Mouse (Mus musculus) liver, postnatal 0 days (tissue): Measurements from ENCODE around the gene Edil3. TPM values are rescaled to one million over a fixed set of nuclear protein-coding genes. Genes with fewer than 3 reads are reported as not detected.

Source experiments
- ATAC-seq: fragments of 200-750 bp; cut with Nextera tagmentation; 2 replicates; pipeline ENCODE4 v1.8.0; 2017; ENCODE audit warnings: mild to moderate bottlenecking, moderate library complexity
- DNase-seq: peaks from one replicate; pipeline ENCODE4 v3.0.0-alpha.2; 2016
- H3K27ac ChIP-seq: fragments of 300-500 bp; sonication (generic); 2 replicates; pipeline ENCODE4 v1.5.1; 2014; ENCODE audit warnings: antibody characterized with exemption, moderate library complexity, mild to moderate bottlenecking, low read depth
- H3K27me3 ChIP-seq: fragments of 300-500 bp; sonication (generic); 2 replicates; pipeline ENCODE4 v1.6.1; 2014; ENCODE audit warnings: low read length, control low read depth, mixed read lengths; ENCODE audit not compliant: insufficient read depth
- H3K36me3 ChIP-seq: fragments of 300-500 bp; sonication (generic); replicated peaks from 2 replicates; pipeline ENCODE4 v1.6.1; 2014; ENCODE audit warnings: mild to moderate bottlenecking, control low read depth, low read length, moderate library complexity, mixed read lengths; ENCODE audit not compliant: insufficient read depth
- H3K4me1 ChIP-seq: fragments of 300-500 bp; sonication (generic); 2 replicates; pipeline ENCODE4 v1.6.1; 2014; ENCODE audit warnings: antibody characterized with exemption, mild to moderate bottlenecking, control low read depth; ENCODE audit not compliant: insufficient read depth
- H3K4me2 ChIP-seq: fragments of 300-500 bp; sonication (generic); 2 replicates; pipeline ENCODE4 v1.6.1; 2014; ENCODE audit warnings: low read depth, mild to moderate bottlenecking, low read length, moderate library complexity, mixed read lengths
- H3K4me3 ChIP-seq: fragments of 300-500 bp; sonication (generic); 2 replicates; pipeline ENCODE4 v1.5.1; 2014; ENCODE audit warnings: low read depth, low read length
- H3K9ac ChIP-seq: fragments of 300-500 bp; sonication (generic); replicated peaks from 2 replicates; pipeline ENCODE4 v1.6.1; 2014; ENCODE audit warnings: mild to moderate bottlenecking, moderate library complexity
- H3K9me3 ChIP-seq: fragments of 300-500 bp; sonication (generic); 2 replicates; pipeline ENCODE4 v1.6.1; 2016; ENCODE audit warnings: mild to moderate bottlenecking, control low read depth, low read length, mixed read lengths
- CTCF ChIP-seq: sonication (generic); IDR thresholded peaks from 2 replicates; pipeline ENCODE4 v1.5.1; 2016; ENCODE audit warnings: antibody characterized with exemption, low read depth
- EP300 ChIP-seq: IDR thresholded peaks from 2 replicates; pipeline ENCODE4 v1.6.1; 2016; ENCODE audit warnings: antibody characterized with exemption, low read depth, mild to moderate bottlenecking
- WGBS: fragments of 180-500 bp; shearing (Covaris S2); extraction: QIAGEN DNeasy Blood & Tissue Kit; methylation state at CpG from one replicate; pipeline ENCODE4 v1.1.7; 2014; ENCODE audit not compliant: insufficient replicate concordance; 5-methylcytosine and 5-hydroxymethylcytosine counted together
- polyA plus RNA-seq: library from polyadenylated mRNA; unstranded; fragments of >200 nt; fragmentation: Nextera tagmentation; extraction: Ambion mirVana; gene quantifications from 2 replicates; pipeline ENCODE4 v1.2.1, GENCODE M21; 2015

Gene Edil3
- polyA plus RNA-seq, 1 experiment from 2014 or later, result 0.06 TPM

DNA sequence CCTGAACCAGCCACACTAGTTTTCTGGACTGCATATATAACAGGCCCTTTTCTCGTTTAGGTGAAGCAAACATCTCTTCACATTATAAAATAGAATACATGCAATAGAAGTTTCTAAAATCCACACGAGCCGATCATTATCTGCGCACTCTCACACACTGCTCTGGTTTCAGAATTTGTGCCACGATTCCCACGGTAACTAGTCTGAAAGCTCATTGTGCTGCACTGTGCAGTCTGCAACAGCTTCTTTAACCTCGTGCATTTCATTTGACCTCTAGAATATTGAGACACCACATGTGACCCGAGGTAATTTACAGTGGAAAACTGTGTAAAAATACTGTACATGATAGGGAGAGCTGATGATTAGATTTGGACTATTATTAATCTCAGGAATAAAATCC lies 298.5 kb downstream of the Edil3 start:
- Histone ChIP-seq H3K4me2 (no peak overlapping the region), H3K27me3 (no peaks in the 10 kb centered on the region), H3K4me1 (no peaks in the 10 kb centered on the region), H3K9me3 (no peaks in the 10 kb centered on the region), H3K9ac (no peak overlapping the region), H3K36me3 (no peaks in the 10 kb centered on the region), H3K27ac (no peak overlapping the region), H3K4me3 (no peak overlapping the region)
- DNase-seq (no peak), ATAC-seq (no peak)
- no peak for TF ChIP-seq EP300
- TF ChIP-seq CTCF, result no peak
- 77% methylated on average over 8 of the region's 8 CpGs for WGBS

DNA sequence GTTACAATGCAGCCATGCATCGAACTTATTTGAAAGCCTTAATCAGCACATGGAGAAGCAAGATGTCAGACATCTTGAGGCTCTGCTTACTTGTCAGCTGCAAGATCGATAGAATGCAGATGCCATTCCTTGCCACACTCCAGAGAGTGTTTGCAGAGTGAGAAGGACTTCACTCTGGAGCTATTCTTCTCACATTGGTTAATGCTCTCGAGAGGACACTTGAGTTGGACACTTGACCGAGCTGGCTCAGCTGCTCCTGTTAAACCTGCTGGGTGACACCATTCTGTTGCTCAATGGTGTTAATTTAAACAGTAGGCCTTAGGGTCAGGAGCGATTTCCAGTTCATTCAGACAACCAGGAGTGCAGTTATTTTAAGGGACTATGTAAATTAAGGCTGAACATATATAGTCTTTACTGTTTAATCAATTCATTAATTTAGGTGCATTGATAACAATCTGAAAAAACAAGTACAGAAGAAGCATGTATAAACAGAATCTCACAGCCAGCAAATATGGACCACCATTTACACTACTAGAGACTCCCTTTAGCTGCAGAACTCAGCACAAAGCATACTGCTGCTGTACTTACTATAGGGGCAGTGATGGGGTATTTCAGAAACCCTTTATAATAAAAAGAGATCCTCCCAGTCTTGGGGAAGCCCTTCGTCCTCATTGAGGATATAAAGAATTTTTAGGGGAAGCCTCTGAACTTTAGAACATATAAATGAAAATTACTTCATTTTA lies 301.4 kb downstream of the Edil3 start:
- no peak overlapping the region for H3K4me2 ChIP-seq
- H3K9ac ChIP-seq, result no peak overlapping the region
- H3K36me3 ChIP-seq, result no peaks in the 10 kb centered on the region
- no peaks in the 10 kb centered on the region for H3K27me3 ChIP-seq
- TF ChIP-seq EP300 (no peak), CTCF (no peak)
- WGBS, result 65% methylated on average over 6 of the region's 6 CpGs
- no peak overlapping the region for H3K4me3 ChIP-seq
- H3K27ac ChIP-seq, result no peak overlapping the region
- DNase-seq, result no peak
- no peaks in the 10 kb centered on the region for H3K9me3 ChIP-seq
- no peak for ATAC-seq
- H3K4me1 ChIP-seq, result no peaks in the 10 kb centered on the region

DNA sequence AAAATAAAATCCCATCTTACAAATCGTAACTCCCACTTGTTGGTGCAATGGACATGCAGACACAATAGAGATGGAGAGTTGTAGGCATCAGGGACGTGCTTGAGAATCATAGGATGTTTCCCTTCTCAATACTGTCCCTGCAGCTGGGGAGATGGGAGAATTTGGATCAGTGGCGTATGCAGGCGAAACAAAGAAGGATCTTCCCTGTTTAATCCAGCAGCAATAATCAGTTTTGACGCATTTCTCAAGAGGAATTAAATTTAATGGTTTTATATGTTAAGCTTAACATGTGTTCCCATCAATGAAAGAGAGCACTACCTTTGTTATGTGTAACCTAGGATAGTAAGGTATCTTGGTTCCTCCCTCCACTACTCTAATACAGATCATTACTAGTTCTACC lies 302.1 kb downstream of the Edil3 start:
- no peak for TF ChIP-seq EP300
- TF ChIP-seq CTCF, result no peak
- no peaks in the 10 kb centered on the region for H3K4me1 ChIP-seq
- H3K9ac ChIP-seq, result no peak overlapping the region
- ATAC-seq (no peak), DNase-seq (no peak)
- no peak overlapping the region for H3K4me2 ChIP-seq
- H3K27ac ChIP-seq, result no peak overlapping the region
- no peak overlapping the region for H3K4me3 ChIP-seq
- 73% methylated on average over 5 of the region's 5 CpGs for WGBS
- no peaks in the 10 kb centered on the region for H3K9me3 ChIP-seq
- no peaks in the 10 kb centered on the region for H3K27me3 ChIP-seq
- H3K36me3 ChIP-seq, result no peaks in the 10 kb centered on the region

DNA sequence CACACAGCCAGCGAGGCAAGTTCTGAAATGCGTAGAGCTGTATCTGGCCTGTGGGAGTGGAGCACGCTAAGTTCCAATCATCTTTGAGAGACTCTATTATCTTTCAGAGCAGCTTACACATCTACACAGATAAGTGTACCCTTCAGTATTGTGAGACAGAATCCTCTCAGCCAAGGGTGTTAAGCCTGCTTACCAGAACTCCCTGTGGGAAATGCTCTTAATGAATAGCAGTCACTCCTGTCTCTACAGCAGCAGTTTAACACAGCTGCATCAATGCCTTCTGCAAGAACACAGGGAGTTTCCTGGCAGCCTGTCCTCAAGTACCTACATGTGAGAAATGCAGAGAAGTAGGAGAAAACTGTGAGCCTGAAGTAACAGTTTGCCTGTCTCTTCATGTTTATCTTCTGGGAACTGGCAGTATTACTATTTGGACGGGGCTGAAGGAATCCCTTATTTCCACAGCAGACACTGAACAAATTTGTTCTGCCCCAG lies 324.8 kb downstream of the Edil3 start:
- H3K27ac ChIP-seq, result no peak overlapping the region
- 65% methylated on average over 4 of the region's 4 CpGs for WGBS
- H3K4me1 ChIP-seq, result no peaks in the 10 kb centered on the region
- H3K36me3 ChIP-seq, result no peaks in the 10 kb centered on the region
- ATAC-seq (no peak), DNase-seq (no peak)
- no peak overlapping the region for H3K4me3 ChIP-seq
- no peaks in the 10 kb centered on the region for H3K9me3 ChIP-seq
- H3K9ac ChIP-seq, result no peak overlapping the region
- no peak overlapping the region for H3K4me2 ChIP-seq
- TF ChIP-seq CTCF (no peak), EP300 (no peak)
- H3K27me3 ChIP-seq, result no peaks in the 10 kb centered on the region

DNA sequence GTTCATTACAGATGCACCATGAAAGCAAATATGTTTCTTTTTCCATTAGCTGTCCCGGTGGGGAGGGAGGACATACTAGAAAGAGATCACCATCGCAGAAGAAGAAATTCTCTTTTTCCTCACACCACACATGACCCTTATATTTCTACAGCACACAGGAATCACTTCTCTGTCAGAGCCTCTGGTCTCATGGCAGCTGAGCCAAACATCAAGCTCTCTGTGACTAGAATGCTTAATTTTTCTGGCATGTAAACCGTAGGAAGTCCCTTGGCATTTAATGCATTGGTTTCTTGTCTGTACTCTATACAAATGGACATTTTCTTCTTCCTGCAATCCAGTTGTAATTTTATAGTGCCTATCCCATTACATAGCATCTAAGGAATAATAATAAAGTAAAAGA lies 330.6 kb downstream of the Edil3 start:
- WGBS, result 82% methylated on average over 3 of the region's 3 CpGs
- Histone ChIP-seq H3K9ac (no peak overlapping the region), H3K4me1 (no peaks in the 10 kb centered on the region), H3K27ac (no peak overlapping the region), H3K36me3 (no peaks in the 10 kb centered on the region), H3K9me3 (no peaks in the 10 kb centered on the region), H3K27me3 (no peaks in the 10 kb centered on the region), H3K4me3 (no peak overlapping the region), H3K4me2 (no peak overlapping the region)
- DNase-seq (no peak), ATAC-seq (no peak)
- TF ChIP-seq EP300 (no peak), CTCF (no peak)

DNA sequence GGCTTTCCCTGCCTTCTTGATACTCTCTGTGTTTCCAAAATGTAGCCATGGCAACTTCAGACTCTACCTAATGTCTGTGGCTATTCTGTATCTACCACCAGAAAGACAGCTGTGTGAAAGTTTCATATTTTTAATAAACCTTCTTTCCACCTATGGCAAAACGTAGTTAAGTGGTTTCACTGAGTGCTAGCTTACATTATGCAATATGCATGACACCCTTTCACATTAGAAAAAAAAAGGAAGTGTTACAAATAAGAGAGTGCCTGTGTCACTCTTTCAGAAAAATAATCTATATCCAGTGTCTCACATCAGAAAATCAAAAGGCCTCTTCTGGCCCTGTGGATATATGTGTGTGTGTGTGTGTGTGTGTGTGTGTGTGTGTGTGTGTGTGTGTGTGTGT lies 346.7 kb downstream of the Edil3 start:
- H3K27ac ChIP-seq, result no peak overlapping the region
- H3K9ac ChIP-seq, result no peak overlapping the region
- H3K36me3 ChIP-seq, result no peaks in the 10 kb centered on the region
- H3K9me3 ChIP-seq, result no peaks in the 10 kb centered on the region
- H3K4me1 ChIP-seq, result no peaks in the 10 kb centered on the region
- no peak overlapping the region for H3K4me2 ChIP-seq
- TF ChIP-seq EP300, result no peak
- TF ChIP-seq CTCF, result no peak
- 25% methylated on average over 1 of the region's 1 CpGs for WGBS
- ATAC-seq (no peak), DNase-seq (no peak)
- H3K27me3 ChIP-seq, result no peaks in the 10 kb centered on the region
- H3K4me3 ChIP-seq, result no peak overlapping the region
